8 mouse cellular contexts compared by ENCODE assay signal in genomic region chr11:96317608-96318367, GRCm38 (mm10). TPM values are rescaled to one million over a fixed set of nuclear protein-coding genes. Genes with fewer than 3 reads are reported as not detected.
DNase-seq lines count a peak whose midpoint lies in the region; ATAC-seq and TF ChIP-seq lines count a peak whose summit lies in the region.

Gene Hoxb4, plus strand, starts transcription at chr11:96318267.

- DNase-seq in kidney, adult 2 months: no peak
- no peak for DNase-seq in kidney, postnatal 36 days
- no peak for DNase-seq in adrenal gland, postnatal 4 days (ENCODE audit: low spot score in 2 of 2)
- no peak for DNase-seq in frontal cortex, postnatal 10 days (ENCODE audit: low spot score in 2 of 2)
- no peak for DNase-seq in layer of hippocampus, adult 18-20 months (ENCODE audit: low spot score in 2 of 2)

- peaks cover 9% of the 10 kb centered on the region; the same call in 1 of the 2 replicates for H3K4me1 ChIP-seq in kidney, adult 2 months (ENCODE audit: control insufficient read depth, insufficient read depth, low read length)
- H3K4me1 ChIP-seq in hindbrain, embryonic 16.5 days (ENCODE audit: control insufficient read depth, insufficient read depth, low read depth, low read length): no peaks in the 10 kb centered on the region; the same call in 1 of the 2 replicates
- H3K4me1 ChIP-seq in midbrain, embryonic 15.5 days: 0 out of 2 replicates have a peak, but pooled peaks cover 3% of the 10 kb centered on the region

- peak within 1 kb of the TSS; percentile 92 for H3K4me3 ChIP-seq in kidney, adult 2 months (ENCODE audit: insufficient read depth, low read depth, low read length)
- H3K4me3 ChIP-seq in hindbrain, embryonic 16.5 days (ENCODE audit: low read length): peak within 1 kb of the TSS; percentile 48
- H3K4me3 ChIP-seq in midbrain, embryonic 15.5 days: 0 out of 2 replicates have a peak within 1 kb of the TSS, but pooled peaks have one; percentile 2

- peak within 1 kb of the TSS; percentile 62 for H3K4me2 ChIP-seq in hindbrain, embryonic 16.5 days (ENCODE audit: low read length)
- H3K4me2 ChIP-seq in midbrain, embryonic 15.5 days: peak within 1 kb of the TSS; percentile 30; the same call in 1 of the 2 replicates

- no peaks in the 10 kb centered on the region for H3K9me3 ChIP-seq in hindbrain, embryonic 16.5 days (ENCODE audit: control insufficient read depth, low read length)
- H3K9me3 ChIP-seq in midbrain, embryonic 15.5 days: no peaks in the 10 kb centered on the region

- H3K9ac ChIP-seq in hindbrain, embryonic 16.5 days (ENCODE audit: low read depth, low read length): peak within 1 kb of the TSS; percentile 73
- no peak within 1 kb of the TSS for H3K9ac ChIP-seq in midbrain, embryonic 15.5 days

- no peak for TF ChIP-seq CTCF in kidney, adult 2 months (conservative IDR thresholded peaks at IDR 0.05; ENCODE audit: insufficient read depth, insufficient read length, low read depth, low read length)

- peaks cover 1% of the 10 kb centered on the region; the same call in 1 of the 2 replicates for H3K36me3 ChIP-seq in kidney, adult 2 months (ENCODE audit: control insufficient read depth, insufficient read depth, low read length)
- no peaks in the 10 kb centered on the region for H3K36me3 ChIP-seq in hindbrain, embryonic 16.5 days (ENCODE audit: control insufficient read depth, insufficient read depth, low read length)
- no peaks in the 10 kb centered on the region for H3K36me3 ChIP-seq in midbrain, embryonic 15.5 days (replicated peaks)

- ATAC-seq in hindbrain, embryonic 16.5 days: peak; percentile 18; the same call in 1 of the 2 replicates
- ATAC-seq in midbrain, embryonic 15.5 days (replicated peaks): no peak
- no peak for ATAC-seq in megakaryocyte-erythroid progenitor cell, adult 5-6 weeks (replicated peaks; ENCODE audit: low FRiP score, low TSS enrichment, poor library complexity, severe bottlenecking)

- 12% methylated on average over 28 of the region's 28 CpGs for WGBS in kidney, adult 2 months
- 2% methylated on average over 28 of the region's 28 CpGs for WGBS in hindbrain, embryonic 16.5 days
- 2% methylated on average over 28 of the region's 28 CpGs for WGBS in midbrain, embryonic 15.5 days

- no peaks in the 10 kb centered on the region for H3K27me3 ChIP-seq in kidney, adult 2 months (replicated peaks; ENCODE audit: control insufficient read depth, insufficient read depth, low read length)
- H3K27me3 ChIP-seq in hindbrain, embryonic 16.5 days (replicated peaks; ENCODE audit: control insufficient read depth, insufficient read depth, low read length): peaks cover 33% of the 10 kb centered on the region
- peaks cover 97% of the 10 kb centered on the region for H3K27me3 ChIP-seq in midbrain, embryonic 15.5 days (replicated peaks)

- TF ChIP-seq POLR2A in kidney, adult 2 months (IDR thresholded peaks at IDR 0.05; ENCODE audit: low read depth, low read length): no peak

- H3K27ac ChIP-seq in kidney, adult 2 months (ENCODE audit: insufficient read depth, low read depth, low read length): peak within 1 kb of the TSS; percentile 99
- peak within 1 kb of the TSS; percentile 91 for H3K27ac ChIP-seq in hindbrain, embryonic 16.5 days (ENCODE audit: low read depth, low read length)
- no peak within 1 kb of the TSS for H3K27ac ChIP-seq in midbrain, embryonic 15.5 days

RNA-seq across cellular contexts. Expression of gene Hoxb4, which starts in this region (rescaled TPM):
- polyA plus RNA-seq in kidney, adult 2 months (2012; rRNA removed): 12.6 and 14.6 TPM in 2 replicates
- total RNA-seq in adrenal gland, postnatal 4 days (2021): 10 to 100 TPM; 19.8 to 22.0 TPM
- 2.5 and 3.3 TPM in 2 replicates for polyA plus RNA-seq in hindbrain, embryonic 16.5 days (2015; fragmentation: Nextera tagmentation; extraction: Ambion mirVana)
- not detected in 2 replicates for polyA plus RNA-seq in midbrain, embryonic 15.5 days (2015; fragmentation: Nextera tagmentation; extraction: Ambion mirVana)
- total RNA-seq in layer of hippocampus, adult 18-20 months (2021): not detected
- 0.12 and 0.66 TPM in 2 replicates for total RNA-seq in megakaryocyte-erythroid progenitor cell, adult 5-6 weeks (2014; fragmentation: Nextera tagmentation)
- total RNA-seq in megakaryocyte-erythroid progenitor cell, adult 5-6 weeks (2017): 0.70 and 1.9 TPM in 2 replicates

Comparison
In these comparisons a context has a peak if more than half of its experiments do, and no peak if none do; other contexts are left out.
1. RNA of gene Hoxb4 (total RNA-seq): 19.8 to 22.0 TPM in adrenal gland, postnatal 4 days; 0.12 to 1.9 TPM in megakaryocyte-erythroid progenitor cell, adult 5-6 weeks and not detected in layer of hippocampus, adult 18-20 months; every median in the first group is over 4 times any median in the second.
2. H3K4me3 ChIP-seq: peak in every context shown above with its lines; median percentile 92 in kidney, adult 2 months; 48 in hindbrain, embryonic 16.5 days; 2 in midbrain, embryonic 15.5 days.